ENCODE assay signal across 22 mouse cellular contexts in genomic region chr1:87651436-87651835, GRCm38 (mm10). TPM values are rescaled to one million over a fixed set of nuclear protein-coding genes. Genes with fewer than 3 reads are reported as not detected.
DNase-seq lines count a peak whose midpoint lies in the region; ATAC-seq and TF ChIP-seq lines count a peak whose summit lies in the region.
"Had no signal": no experiment of that assay in that cellular context is flagged by ENCODE, and none has a peak within 500 bp of the region (broad histone marks: within the 10 kb centered on the region; RNA-seq: fewer than 3 reads in every experiment).

No protein-coding gene starts in this region.

- H3K27ac ChIP-seq in layer of hippocampus, adult 2 months: peak overlapping the region; percentile 29; the same call in 1 of the 2 replicates
- H3K27ac ChIP-seq in CH12.LX (ENCODE audit: insufficient read depth, low read depth): peak overlapping the region; percentile 90
- peak overlapping the region; percentile 92 for H3K27ac ChIP-seq in bone marrow macrophage, adult 2 months (ENCODE audit: insufficient read depth, low read depth, low read length)
- H3K27ac ChIP-seq in liver, embryonic 16.5 days (ENCODE audit: low read length): peak overlapping the region; percentile 86
- H3K27ac ChIP-seq in midbrain, embryonic 15.5 days: no peak overlapping the region
- H3K27ac ChIP-seq: heart, embryonic 10.5 days; hindbrain, embryonic 13.5 days; kidney, embryonic 15.5 days; limb, embryonic 10.5 days; limb, embryonic 15.5 days; lung, embryonic 15.5 days; neural tube, embryonic 15.5 days had no signal

- no peak for DNase-seq in layer of hippocampus, adult 2 months (ENCODE audit: low spot score in 2 of 2)
- DNase-seq in layer of hippocampus, adult 8-10 months (ENCODE audit: low spot score in 2 of 2): no peak
- DNase-seq in CH12.LX (ENCODE audit: extremely low read depth): no peak
- DNase-seq in left cerebral cortex, postnatal 4 days: no peak
- DNase-seq in layer of hippocampus, adult 9-10 months (ENCODE audit: low spot score): no peak
- DNase-seq: cerebellum, adult 11-12 months; cerebellum, postnatal 10 days; layer of hippocampus, postnatal 36 days; midbrain, embryonic 14.5 days; retina, postnatal 1 day; right cerebral cortex, postnatal 14 days had no signal

- no peaks in the 10 kb centered on the region for H3K27me3 ChIP-seq in CH12.LX (replicated peaks)
- no peaks in the 10 kb centered on the region for H3K27me3 ChIP-seq in liver, embryonic 16.5 days (ENCODE audit: control insufficient read depth, insufficient read depth, low read depth, low read length)
- H3K27me3 ChIP-seq in midbrain, embryonic 15.5 days (replicated peaks): no peaks in the 10 kb centered on the region
- H3K27me3 ChIP-seq: hindbrain, embryonic 13.5 days; kidney, embryonic 15.5 days; limb, embryonic 15.5 days; lung, embryonic 15.5 days; neural tube, embryonic 15.5 days had no signal

- no peak for TF ChIP-seq CTCF in layer of hippocampus, adult 2 months (conservative IDR thresholded peaks at IDR 0.05)
- no peak for TF ChIP-seq CTCF in CH12.LX (conservative IDR thresholded peaks at IDR 0.05 in 1 of 2, IDR thresholded peaks at IDR 0.05 in 1 of 2; ENCODE audit: low read depth in 2 of 2, low read length in 2 of 2)
- TF ChIP-seq CTCF in bone marrow macrophage, adult 2 months (IDR thresholded peaks at IDR 0.05; ENCODE audit: low read depth, low read length): no peak

- in situ Hi-C loops in CH12.LX (cut with MboI; ENCODE audit: low pct_ligation_motif_present, low pct_unique_long_range_greater_than_20kb, low sequenced_read_pairs): no loop called here

- peaks cover 64% of the 10 kb centered on the region for H3K79me2 ChIP-seq in CH12.LX (replicated peaks; ENCODE audit: control insufficient read depth, extremely low read depth, insufficient read depth, poor library complexity, severe bottlenecking)

- no peak for TF ChIP-seq RAD21 in CH12.LX (IDR thresholded peaks at IDR 0.05; ENCODE audit: low read depth, low read length)

- no peak for ATAC-seq in liver, embryonic 16.5 days (ENCODE audit: low read depth)
- ATAC-seq in midbrain, embryonic 15.5 days (replicated peaks): no peak
- ATAC-seq: forebrain, embryonic 16.5 days had no signal

- no peaks in the 10 kb centered on the region for H3K9me3 ChIP-seq in CH12.LX (replicated peaks; ENCODE audit: low read length)
- H3K9me3 ChIP-seq in liver, embryonic 16.5 days (replicated peaks; ENCODE audit: control insufficient read depth, low read length): no peaks in the 10 kb centered on the region
- H3K9me3 ChIP-seq in midbrain, embryonic 15.5 days: no peaks in the 10 kb centered on the region
- H3K9me3 ChIP-seq: heart, embryonic 10.5 days; hindbrain, embryonic 13.5 days; kidney, embryonic 15.5 days; limb, embryonic 10.5 days; limb, embryonic 15.5 days; lung, embryonic 15.5 days; neural tube, embryonic 15.5 days had no signal

- WGBS in liver, embryonic 16.5 days (ENCODE audit: insufficient replicate concordance): 74% methylated on average over 1 of the region's 1 CpGs
- 86% methylated on average over 1 of the region's 1 CpGs for WGBS in midbrain, embryonic 15.5 days

- H3K4me3 ChIP-seq in layer of hippocampus, adult 2 months: no peak overlapping the region
- no peak overlapping the region for H3K4me3 ChIP-seq in CH12.LX (replicated peaks in 1 of 3; ENCODE audit: low read depth in 2 of 3, low read length in 2 of 3, poor library complexity in 1 of 3)
- no peak overlapping the region for H3K4me3 ChIP-seq in bone marrow macrophage, adult 2 months (ENCODE audit: insufficient read depth, low read length)
- no peak overlapping the region for H3K4me3 ChIP-seq in liver, embryonic 16.5 days (ENCODE audit: low read depth, low read length)
- no peak overlapping the region for H3K4me3 ChIP-seq in midbrain, embryonic 15.5 days
- H3K4me3 ChIP-seq: heart, embryonic 10.5 days; hindbrain, embryonic 13.5 days; kidney, embryonic 15.5 days; limb, embryonic 10.5 days; limb, embryonic 15.5 days; lung, embryonic 15.5 days; neural tube, embryonic 15.5 days had no signal

- dilution Hi-C loops in CH12.LX (cut with MboI; ENCODE audit: extremely low pct_ligation_motif_present, extremely low pct_unique_long_range_greater_than_20kb, low sequenced_read_pairs): no loop called here

- no peak overlapping the region for H3K9ac ChIP-seq in CH12.LX (ENCODE audit: insufficient read depth, low read depth)
- H3K9ac ChIP-seq in liver, embryonic 16.5 days (ENCODE audit: low read depth, low read length): no peak overlapping the region
- H3K9ac ChIP-seq in midbrain, embryonic 15.5 days: no peak overlapping the region
- H3K9ac ChIP-seq: hindbrain, embryonic 13.5 days; kidney, embryonic 15.5 days; limb, embryonic 15.5 days; lung, embryonic 15.5 days; neural tube, embryonic 15.5 days had no signal

- no peak for TF ChIP-seq POLR2A in CH12.LX (IDR thresholded peaks at IDR 0.05; ENCODE audit: low read depth, low read length)
- no peak for TF ChIP-seq POLR2A in bone marrow macrophage, adult 2 months (IDR thresholded peaks at IDR 0.05; ENCODE audit: borderline replicate concordance, low read depth, low read length)

- no peak for TF ChIP-seq EP300 in CH12.LX (IDR thresholded peaks at IDR 0.05; ENCODE audit: low read length)

- peaks cover 44 to 95% of the 10 kb centered on the region in 2 experiments for H3K4me1 ChIP-seq in CH12.LX (ENCODE audit: control insufficient read depth in 1 of 2, insufficient read depth in 2 of 2)
- peaks cover 76% of the 10 kb centered on the region for H3K4me1 ChIP-seq in bone marrow macrophage, adult 2 months (ENCODE audit: control insufficient read depth, insufficient read depth, low read length)
- peaks cover 37% of the 10 kb centered on the region for H3K4me1 ChIP-seq in liver, embryonic 16.5 days (ENCODE audit: control insufficient read depth, low read depth, low read length)
- no peaks in the 10 kb centered on the region for H3K4me1 ChIP-seq in midbrain, embryonic 15.5 days
- H3K4me1 ChIP-seq: hindbrain, embryonic 13.5 days; limb, embryonic 15.5 days; lung, embryonic 15.5 days; neural tube, embryonic 15.5 days had no signal

- no peak overlapping the region for H3K4me2 ChIP-seq in CH12.LX (ENCODE audit: insufficient read depth, low read depth, poor library complexity, severe bottlenecking)
- H3K4me2 ChIP-seq in liver, embryonic 16.5 days (ENCODE audit: low read depth, low read length): no peak overlapping the region
- no peak overlapping the region for H3K4me2 ChIP-seq in midbrain, embryonic 15.5 days
- H3K4me2 ChIP-seq: hindbrain, embryonic 13.5 days; kidney, embryonic 15.5 days; limb, embryonic 15.5 days; lung, embryonic 15.5 days; neural tube, embryonic 15.5 days had no signal

- H3K36me3 ChIP-seq in CH12.LX (replicated peaks in 1 of 2; ENCODE audit: control insufficient read depth in 1 of 2, insufficient read depth in 1 of 2, low read length in 1 of 2): peaks cover 4 to 50% of the 10 kb centered on the region in 2 experiments
- no peaks in the 10 kb centered on the region for H3K36me3 ChIP-seq in liver, embryonic 16.5 days (ENCODE audit: control insufficient read depth, insufficient read depth)
- no peaks in the 10 kb centered on the region for H3K36me3 ChIP-seq in midbrain, embryonic 15.5 days (replicated peaks)
- H3K36me3 ChIP-seq: heart, embryonic 10.5 days; hindbrain, embryonic 13.5 days; kidney, embryonic 15.5 days; limb, embryonic 10.5 days; limb, embryonic 15.5 days; lung, embryonic 15.5 days; neural tube, embryonic 15.5 days had no signal

- intact Hi-C loops in left cerebral cortex, postnatal 4 days (cut with DNase I): no loop called here

TF ChIP-seq in CH12.LX, 34 proteins besides CTCF, POLR2A, EP300 and RAD21:
- no peak for TF ChIP-seq POLR2AphosphoS2 (IDR thresholded peaks at IDR 0.05; ENCODE audit: low read depth, low read length)

RNA-seq across cellular contexts. Expression of gene Inpp5d, which starts 31.3 kb away (rescaled TPM):
- 10 to 100 TPM; 14.1 to 21.0 TPM for total RNA-seq in layer of hippocampus, adult 2 months (2021)
- 10 to 100 TPM; 12.3 to 64.3 (median 33.4) TPM for total RNA-seq in layer of hippocampus, adult 8-10 months (2022)
- total RNA-seq in CH12.LX (2012; rRNA removed) (80.9 and 97.1 TPM in 2 replicates), CH12.LX (2014; rRNA removed) (106 and 112 TPM in 2 replicates)
- polyA plus RNA-seq in CH12.LX (2012; ENCODE audit: insufficient read length, low read depth): 109 TPM in 2 replicates
- polyA plus RNA-seq in bone marrow macrophage, adult 2 months (2012; ENCODE audit: insufficient read depth, insufficient read length, missing spikeins): 174 and 202 TPM in 2 replicates
- polyA plus RNA-seq in liver, embryonic 16.5 days (2015; fragmentation: Nextera tagmentation; extraction: Ambion mirVana): 12.6 and 14.2 TPM in 2 replicates
- 4.8 and 5.4 TPM in 2 replicates for polyA plus RNA-seq in midbrain, embryonic 15.5 days (2015; fragmentation: Nextera tagmentation; extraction: Ambion mirVana)
- total RNA-seq in left cerebral cortex, postnatal 4 days (2021): 10 to 100 TPM; 10.2 to 10.7 TPM
